Mouse (Mus musculus) heart, embryonic 16.5 days (tissue): Measurements from ENCODE around the gene Rab17. TPM values are rescaled to one million over a fixed set of nuclear protein-coding genes. Genes with fewer than 3 reads are reported as not detected.
A peak's percentile ranks its signal among the peaks of the same experiment; 100 is the strongest.

Experiments used
- ATAC-seq: fragments of 200-750 bp; cut with Nextera tagmentation; replicated peaks from 2 replicates; pipeline ENCODE4 v1.8.0; 2017; ENCODE audit warnings: moderate number of reproducible peaks; ENCODE audit not compliant: insufficient read depth, low FRiP score; ENCODE audit errors: extremely low read depth
- H3K27ac ChIP-seq: fragments of 300-500 bp; sonication (generic); 2 replicates; pipeline ENCODE4 v1.5.1; 2014; ENCODE audit warnings: mild to moderate bottlenecking, low read length, control low read depth, moderate library complexity
- H3K27me3 ChIP-seq: fragments of 300-500 bp; sonication (generic); 2 replicates; pipeline ENCODE4 v1.6.1; 2014; ENCODE audit warnings: low read length, mixed read lengths; ENCODE audit not compliant: control insufficient read depth, insufficient read depth
- H3K36me3 ChIP-seq: fragments of 300-500 bp; sonication (generic); 2 replicates; pipeline ENCODE4 v1.6.1; 2014; ENCODE audit not compliant: control insufficient read depth, insufficient read depth
- H3K4me1 ChIP-seq: fragments of 300-500 bp; sonication (generic); 2 replicates; pipeline ENCODE4 v1.6.1; 2014; ENCODE audit warnings: low read length, mixed read lengths; ENCODE audit not compliant: control insufficient read depth, insufficient read depth
- H3K4me2 ChIP-seq: fragments of 300-500 bp; sonication (generic); 2 replicates; pipeline ENCODE4 v1.6.1; 2014; ENCODE audit warnings: low read depth, mild to moderate bottlenecking, control low read depth, low read length
- H3K4me3 ChIP-seq: fragments of 300-500 bp; sonication (generic); 2 replicates; pipeline ENCODE4 v1.5.1; 2014; ENCODE audit warnings: mild to moderate bottlenecking, control low read depth, low read length
- H3K9ac ChIP-seq: fragments of 300-500 bp; sonication (generic); 2 replicates; pipeline ENCODE4 v1.6.1; 2014; ENCODE audit warnings: low read length, control low read depth
- H3K9me3 ChIP-seq: fragments of 300-500 bp; sonication (generic); replicated peaks from 2 replicates; pipeline ENCODE4 v1.6.1; 2016; ENCODE audit warnings: low read length; ENCODE audit not compliant: control insufficient read depth
- WGBS: fragments of 180-500 bp; shearing (Covaris S2); extraction: QIAGEN DNeasy Blood & Tissue Kit; methylation state at CpG from one replicate; pipeline ENCODE4 v1.1.7; 2014; 5-methylcytosine and 5-hydroxymethylcytosine counted together
- polyA plus RNA-seq: library from polyadenylated mRNA; unstranded; fragments of >200 nt; fragmentation: Nextera tagmentation; extraction: Ambion mirVana; gene quantifications from 2 replicates; pipeline ENCODE4 v1.2.1, GENCODE M21; 2015

Gene Rab17
- polyA plus RNA-seq = 3.8 and 4.6 TPM in 2 replicates

- H3K9ac ChIP-seq = peak within 1 kb of the TSS; percentile 60
- no peak within 1 kb of the TSS for H3K27ac ChIP-seq
- no peaks in the 10 kb centered on the region for H3K27me3 ChIP-seq
- H3K4me2 ChIP-seq = peak within 1 kb of the TSS; percentile 36
- peak within 1 kb of the TSS; percentile 10; the same call in 1 of the 2 replicates for H3K4me3 ChIP-seq
- no peaks in the 10 kb centered on the region for H3K36me3 ChIP-seq
- 35% methylated on average over 9 of the region's 9 CpGs for WGBS
- no peaks in the 10 kb centered on the region for H3K9me3 ChIP-seq
- ATAC-seq = no peak
- peaks cover 45% of the 10 kb centered on the region for H3K4me1 ChIP-seq
These were observed at the start of gene Rab17 for GRCm38 (mm10) chr1:90969347-90969784. Gene Rab17 (minus strand): TSS chr1:90969661.

GRCm38 (mm10) chr1:91017111-91017758, 47.8 kb upstream of the Rab17 start:
- no peaks in the 10 kb centered on the region for H3K27me3 ChIP-seq
- peak overlapping the region; percentile 67 for H3K9ac ChIP-seq
- H3K9me3 ChIP-seq = no peaks in the 10 kb centered on the region
- H3K36me3 ChIP-seq = peaks cover 12% of the 10 kb centered on the region
- 8% methylated on average over 20 of the region's 20 CpGs for WGBS
- H3K4me2 ChIP-seq = peak overlapping the region; percentile 52
- ATAC-seq = peak; percentile 46
- H3K4me1 ChIP-seq = peaks cover 58% of the 10 kb centered on the region
- H3K27ac ChIP-seq = peak overlapping the region; percentile 98
- H3K4me3 ChIP-seq = peak overlapping the region; percentile 18

- H3K9me3 ChIP-seq = no peaks in the 10 kb centered on the region
- H3K4me2 ChIP-seq = peak overlapping the region; percentile 36
- H3K27ac ChIP-seq = peak overlapping the region; percentile 98
- H3K27me3 ChIP-seq = no peaks in the 10 kb centered on the region
- H3K36me3 ChIP-seq = peaks cover 5% of the 10 kb centered on the region
- peaks cover 67% of the 10 kb centered on the region for H3K4me1 ChIP-seq
- peak overlapping the region; percentile 51 for H3K9ac ChIP-seq
- ATAC-seq = peak; percentile 83
- 40% methylated on average over 7 of the region's 7 CpGs for WGBS
- H3K4me3 ChIP-seq = no peak overlapping the region
These were observed 46.1 kb upstream of the Rab17 start for GRCm38 (mm10) chr1:91015571-91015970.

DNA sequence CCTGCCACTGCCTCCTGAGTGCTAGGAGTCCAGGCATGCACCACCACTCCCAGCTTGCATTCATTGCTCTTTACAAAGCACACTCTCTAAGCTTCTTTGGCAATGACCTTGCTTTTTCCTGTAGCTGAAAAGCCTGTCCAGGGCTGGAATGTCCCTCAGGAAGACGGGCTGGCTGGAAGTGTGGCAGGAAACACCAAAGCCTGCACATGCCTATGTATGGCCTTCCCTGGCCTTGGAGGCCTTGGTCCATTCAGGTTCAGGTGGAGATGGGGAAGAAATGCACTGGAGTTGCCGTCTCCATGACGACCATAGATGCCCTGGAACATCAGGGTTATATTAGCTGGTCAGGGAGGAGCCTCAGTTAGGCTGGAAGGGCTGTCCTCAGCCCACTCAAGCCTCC, 44.3 kb upstream of the Rab17 start:
- Histone ChIP-seq H3K4me1 (peaks cover 80% of the 10 kb centered on the region), H3K9me3 (no peaks in the 10 kb centered on the region), H3K4me3 (no peak overlapping the region), H3K27ac (peak overlapping the region; percentile 98), H3K9ac (peak overlapping the region; percentile 45), H3K36me3 (no peaks in the 10 kb centered on the region), H3K27me3 (no peaks in the 10 kb centered on the region), H3K4me2 (no peak overlapping the region)
- 48% methylated on average over 3 of the region's 3 CpGs for WGBS
- ATAC-seq = no peak

DNA sequence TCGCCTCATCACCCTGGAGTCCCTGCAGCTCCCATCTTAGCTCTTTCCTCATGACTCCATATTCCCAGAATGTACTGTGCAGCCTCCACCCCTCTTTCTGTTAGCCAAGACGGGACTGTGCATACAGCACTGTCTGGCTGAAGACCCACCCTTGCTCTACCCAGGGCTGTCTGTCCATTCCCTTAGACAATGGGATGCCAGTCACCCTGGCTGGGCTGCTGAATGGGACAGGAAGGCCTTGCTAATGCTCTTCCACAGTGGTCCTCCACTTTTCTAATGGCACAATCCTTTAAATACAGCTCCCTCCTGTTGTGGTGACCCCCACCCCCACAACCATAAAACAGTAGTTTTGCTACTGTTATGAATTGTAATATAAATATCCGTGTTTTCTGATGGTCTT, 41.9 kb upstream of the Rab17 start:
- Histone ChIP-seq H3K4me1 (peaks cover 81% of the 10 kb centered on the region), H3K9ac (peak overlapping the region; percentile 49; the same call in 1 of the 2 replicates)

GRCm38 (mm10) chr1:91010716-91011115, 41.3 kb upstream of the Rab17 start:
- no peak overlapping the region for H3K9ac ChIP-seq
- no peak for ATAC-seq
- no peak overlapping the region for H3K4me2 ChIP-seq
- no peaks in the 10 kb centered on the region for H3K36me3 ChIP-seq
- no peak overlapping the region for H3K4me3 ChIP-seq
- H3K27ac ChIP-seq = peak overlapping the region; percentile 59
- no peaks in the 10 kb centered on the region for H3K9me3 ChIP-seq
- H3K27me3 ChIP-seq = no peaks in the 10 kb centered on the region
- WGBS = 50% methylated on average over 2 of the region's 2 CpGs
- peaks cover 86% of the 10 kb centered on the region for H3K4me1 ChIP-seq

More for the DNA sequence above, 41.9 kb upstream of the Rab17 start:
- H3K9me3 ChIP-seq = no peaks in the 10 kb centered on the region
- H3K36me3 ChIP-seq = no peaks in the 10 kb centered on the region
- no peak overlapping the region for H3K4me3 ChIP-seq
- no peak overlapping the region for H3K4me2 ChIP-seq
- ATAC-seq = no peak
- peak overlapping the region; percentile 59 for H3K27ac ChIP-seq
- no peaks in the 10 kb centered on the region for H3K27me3 ChIP-seq
- WGBS = 69% methylated on average over 3 of the region's 3 CpGs

DNA sequence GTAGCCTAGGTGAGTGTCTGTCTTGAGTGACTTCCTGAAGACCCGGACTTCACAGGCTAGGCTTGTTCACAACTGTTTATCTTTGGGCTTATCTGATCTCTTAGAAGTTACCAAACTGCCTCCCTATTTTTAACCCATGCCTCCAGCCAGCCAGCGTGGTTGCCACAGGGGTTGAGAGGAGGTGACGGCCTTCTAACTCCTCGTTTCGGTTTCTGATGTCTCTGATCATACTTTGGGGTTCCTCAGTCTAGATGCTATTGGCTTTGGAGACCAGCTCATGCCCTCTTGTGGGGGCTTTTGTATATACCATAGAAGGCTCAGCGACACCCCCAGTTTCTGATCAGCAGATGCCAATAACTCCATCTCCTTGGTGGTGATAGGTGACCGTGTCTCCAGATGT, 40.8 kb upstream of the Rab17 start:
- WGBS = 44% methylated on average over 7 of the region's 7 CpGs
- Histone ChIP-seq H3K4me1 (peaks cover 86% of the 10 kb centered on the region), H3K27me3 (no peaks in the 10 kb centered on the region), H3K36me3 (no peaks in the 10 kb centered on the region), H3K4me2 (no peak overlapping the region), H3K27ac (peak overlapping the region; percentile 59), H3K9ac (no peak overlapping the region), H3K9me3 (no peaks in the 10 kb centered on the region), H3K4me3 (no peak overlapping the region)
- no peak for ATAC-seq

- no peaks in the 10 kb centered on the region for H3K9me3 ChIP-seq
- no peaks in the 10 kb centered on the region for H3K27me3 ChIP-seq
- peak overlapping the region; percentile 59 for H3K27ac ChIP-seq
- H3K4me2 ChIP-seq = no peak overlapping the region
- H3K36me3 ChIP-seq = no peaks in the 10 kb centered on the region
- 52% methylated on average over 6 of the region's 6 CpGs for WGBS
- peak overlapping the region; percentile 49; the same call in 1 of the 2 replicates for H3K9ac ChIP-seq
- peaks cover 83% of the 10 kb centered on the region for H3K4me1 ChIP-seq
- ATAC-seq = no peak
- no peak overlapping the region for H3K4me3 ChIP-seq
These were observed 39.8 kb upstream of the Rab17 start for GRCm38 (mm10) chr1:91009266-91009665.

GRCm38 (mm10) chr1:91008746-91009145, 39.3 kb upstream of the Rab17 start:
- H3K4me2 ChIP-seq = no peak overlapping the region; the same call in 1 of the 2 replicates
- 71% methylated on average over 9 of the region's 9 CpGs for WGBS
- no peaks in the 10 kb centered on the region for H3K9me3 ChIP-seq
- H3K27me3 ChIP-seq = no peaks in the 10 kb centered on the region
- H3K27ac ChIP-seq = peak overlapping the region; percentile 59
- no peak for ATAC-seq
- H3K36me3 ChIP-seq = no peaks in the 10 kb centered on the region
- H3K9ac ChIP-seq = peak overlapping the region; percentile 49
- H3K4me1 ChIP-seq = peaks cover 83% of the 10 kb centered on the region
- H3K4me3 ChIP-seq = no peak overlapping the region
